Mouse (Mus musculus): ENCODE measurements around the gene Asb10.
"Not testable (repeated sequence)": the region's sequence is repeated elsewhere in the genome, so short reads cannot be mapped to it uniquely, and the experiment has no call there.

Gene Asb10

DNA sequence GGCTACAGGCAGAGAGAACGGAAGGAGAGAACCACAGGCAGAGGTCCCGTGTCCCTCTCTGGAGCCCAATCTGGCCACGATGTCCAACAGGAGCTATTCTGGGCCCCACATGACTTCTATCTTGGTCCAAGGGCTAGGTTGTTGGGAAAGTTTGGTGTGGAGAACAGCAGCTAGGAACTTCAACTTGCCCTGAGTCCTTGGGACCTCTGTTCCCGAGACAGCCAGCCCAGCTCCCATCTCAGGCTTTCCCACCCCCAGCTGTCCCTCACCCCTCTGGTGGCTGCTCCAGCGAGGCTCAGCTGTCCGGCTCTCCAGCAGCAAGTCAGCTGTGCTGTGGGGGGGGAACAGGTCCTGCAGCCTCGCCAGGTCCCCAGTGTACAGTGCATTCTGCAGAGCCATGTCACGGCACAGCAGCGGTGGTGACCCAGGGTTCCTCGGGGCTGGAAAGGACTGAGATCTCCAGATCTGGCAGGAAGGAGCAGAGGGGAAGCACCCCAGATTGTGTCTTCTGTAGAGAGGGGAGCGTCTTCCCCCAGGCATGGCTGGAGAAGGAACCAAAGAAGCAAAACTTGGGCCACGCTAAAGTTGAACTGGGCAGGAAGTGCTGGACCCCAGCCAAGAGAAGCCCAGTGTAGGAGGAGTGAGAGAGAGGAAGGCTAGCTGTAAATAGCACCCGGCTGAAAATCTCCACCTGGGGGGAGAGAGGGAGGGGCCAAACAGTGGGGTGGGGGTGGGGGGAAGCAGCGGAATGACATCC is at the start of gene Asb10:
TSS of gene Asb10 (minus strand) at position 592 of the 757 bp plus-strand sequence.
- no peak for DNase-seq (ENCODE audit: extremely low spot score, low read depth, low spot score)

GRCm38 (mm10) chr5:24589511-24590500 is 49.0 kb upstream of the Asb10 start:
- no peak for DNase-seq (ENCODE audit: extremely low spot score, low read depth, low spot score)

DNA sequence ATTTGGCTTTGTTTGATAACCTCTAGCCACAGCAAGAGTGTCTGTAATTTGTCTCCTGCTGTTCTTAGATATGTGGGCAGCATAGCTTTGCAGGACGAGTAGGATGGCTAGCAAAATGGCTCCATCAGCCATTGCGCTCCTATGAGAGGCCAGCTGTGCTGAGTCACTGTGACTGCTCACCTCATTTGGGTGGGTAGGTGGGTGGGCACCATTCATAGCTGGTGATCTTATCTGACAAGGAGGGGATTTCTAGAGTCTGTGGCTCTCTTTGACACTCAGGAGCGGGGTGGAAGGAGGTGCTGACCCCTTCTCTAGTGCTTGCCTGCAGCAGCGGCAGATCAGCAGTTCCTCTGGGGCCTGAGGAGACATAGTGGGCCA is 46.4 kb upstream of the Asb10 start:
- no peak for DNase-seq (ENCODE audit: extremely low spot score, low read depth, low spot score)

- peak; percentile 39 for DNase-seq (ENCODE audit: extremely low spot score, low read depth, low spot score)
These were observed 45.9 kb upstream of the Asb10 start, which contains the start of gene Chpf2 for GRCm38 (mm10) chr5:24586547-24587199. TSS of gene Chpf2 (plus strand) at chr5:24586741.

GRCm38 (mm10) chr5:24586106-24586505 is 45.3 kb upstream of the Asb10 start:
- DNase-seq (ENCODE audit: extremely low spot score, low read depth, low spot score): no peak

- DNase-seq (ENCODE audit: extremely low spot score, low read depth, low spot score): no peak
These were observed 37.6 kb upstream of the Asb10 start for GRCm38 (mm10) chr5:24578109-24578963.

GRCm38 (mm10) chr5:24577183-24577929 is 36.6 kb upstream of the Asb10 start, which contains the start of gene Abcf2:
TSS of gene Abcf2 (minus strand) at chr5:24577467.
- peak; percentile 100 for DNase-seq (ENCODE audit: extremely low spot score, low read depth, low spot score)

- DNase-seq (ENCODE audit: extremely low spot score, low read depth, low spot score): no peak
These were observed 36.0 kb upstream of the Asb10 start for GRCm38 (mm10) chr5:24576801-24577182.

GRCm38 (mm10) chr5:24575948-24576347 is 35.2 kb upstream of the Asb10 start:
- no peak for DNase-seq (ENCODE audit: extremely low spot score, low read depth, low spot score)

GRCm38 (mm10) chr5:24556709-24557108 is 15.9 kb upstream of the Asb10 start, which contains the start of gene 4931409K22Rik:
TSS of gene 4931409K22Rik (minus strand) at chr5:24556809.
- DNase-seq (ENCODE audit: extremely low spot score, low read depth, low spot score): no peak

GRCm38 (mm10) chr5:24555335-24555734 is 14.6 kb upstream of the Asb10 start:
- not testable (repeated sequence) for DNase-seq (ENCODE audit: extremely low spot score, low read depth, low spot score)

DNA sequence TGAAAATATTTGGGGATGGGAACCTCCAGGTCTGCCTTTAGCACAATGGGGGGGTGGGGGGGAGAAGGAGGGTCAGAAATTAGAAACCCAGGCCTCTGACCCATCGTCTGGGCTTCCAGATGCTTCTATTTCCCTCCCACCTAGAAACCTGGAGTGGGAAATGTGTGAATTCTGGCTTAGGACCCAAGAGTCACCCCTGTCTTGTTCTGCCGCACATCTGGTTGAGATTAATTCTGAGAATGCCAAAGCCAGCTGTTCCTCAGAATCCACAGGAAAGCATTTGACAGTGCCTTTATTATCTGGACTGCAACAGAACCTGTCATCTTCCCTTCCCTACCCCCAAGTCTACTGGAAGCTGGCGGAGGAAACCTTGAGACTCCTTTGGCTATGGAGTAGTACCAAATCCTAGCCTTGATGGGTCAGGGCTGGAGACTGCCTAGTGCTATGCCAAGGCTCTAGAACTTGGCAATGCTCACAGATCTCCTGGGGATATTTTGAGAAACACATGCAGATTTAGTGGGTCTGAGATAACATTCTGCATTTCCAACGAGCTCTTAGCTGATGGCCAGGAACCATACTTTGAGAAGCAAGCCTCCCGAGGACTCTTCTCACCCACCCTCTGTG is 13.0 kb upstream of the Asb10 start:
- DNase-seq (ENCODE audit: extremely low spot score, low read depth, low spot score): no peak

- DNase-seq (ENCODE audit: extremely low spot score, low read depth, low spot score): no peak
These were observed 10.5 kb upstream of the Asb10 start for GRCm38 (mm10) chr5:24551317-24551688.

DNA sequence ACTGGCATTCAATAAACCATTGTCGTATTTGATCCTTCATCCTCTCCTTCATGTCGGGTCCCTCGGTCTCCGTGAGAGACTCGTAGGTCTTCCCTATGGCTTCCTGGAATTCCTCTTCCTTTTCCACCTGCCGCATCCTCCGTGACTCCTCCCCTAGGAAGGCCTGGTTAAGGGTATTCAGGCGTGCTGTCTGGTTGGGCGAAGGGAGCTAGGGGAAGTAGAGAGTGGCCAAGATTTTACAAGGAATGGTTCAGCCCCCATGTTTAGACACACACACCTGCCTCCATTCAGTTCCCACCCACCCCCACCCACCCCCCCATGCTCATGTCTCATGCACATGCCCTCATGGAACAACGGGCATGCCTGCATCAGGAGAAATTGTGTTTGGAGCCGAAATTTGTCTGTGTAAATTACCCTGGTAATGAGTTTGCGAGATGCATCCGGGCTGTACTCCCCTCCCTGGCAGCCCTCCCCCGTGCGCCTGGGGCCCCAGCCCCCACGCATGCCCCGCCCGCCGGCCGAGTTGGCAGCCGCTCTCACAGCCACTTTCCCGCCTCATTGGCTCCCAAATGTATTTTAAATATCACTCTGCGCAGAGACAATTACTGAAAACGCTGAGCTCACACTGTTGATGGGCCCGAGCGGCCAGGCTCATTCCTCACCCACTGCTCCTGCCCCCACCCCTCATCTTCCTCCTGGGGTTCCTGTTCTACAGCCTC is 10.0 kb upstream of the Asb10 start:
- no peak for DNase-seq (ENCODE audit: extremely low spot score, low read depth, low spot score)

DNA sequence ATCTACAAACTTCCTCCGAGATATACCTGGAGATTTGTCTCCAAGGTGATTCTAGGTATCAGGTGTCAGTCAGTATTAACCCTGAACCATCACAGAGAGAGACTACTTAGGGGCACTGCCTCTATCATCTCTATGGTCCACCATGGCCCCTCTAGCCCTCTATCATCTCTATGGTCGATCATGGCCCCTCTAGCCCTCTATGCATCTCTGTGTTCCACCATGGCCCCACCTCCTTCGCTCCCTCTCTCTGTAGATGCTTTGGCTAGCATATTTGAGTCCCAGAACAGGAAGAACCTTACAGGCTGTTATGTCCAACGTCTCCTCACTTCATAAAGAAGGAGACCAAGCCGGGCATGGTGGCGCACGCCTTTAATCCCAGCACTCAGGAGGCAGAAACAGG is 1.9 kb upstream of the Asb10 start:
- no peak for DNase-seq (ENCODE audit: extremely low spot score, low read depth, low spot score)

DNA sequence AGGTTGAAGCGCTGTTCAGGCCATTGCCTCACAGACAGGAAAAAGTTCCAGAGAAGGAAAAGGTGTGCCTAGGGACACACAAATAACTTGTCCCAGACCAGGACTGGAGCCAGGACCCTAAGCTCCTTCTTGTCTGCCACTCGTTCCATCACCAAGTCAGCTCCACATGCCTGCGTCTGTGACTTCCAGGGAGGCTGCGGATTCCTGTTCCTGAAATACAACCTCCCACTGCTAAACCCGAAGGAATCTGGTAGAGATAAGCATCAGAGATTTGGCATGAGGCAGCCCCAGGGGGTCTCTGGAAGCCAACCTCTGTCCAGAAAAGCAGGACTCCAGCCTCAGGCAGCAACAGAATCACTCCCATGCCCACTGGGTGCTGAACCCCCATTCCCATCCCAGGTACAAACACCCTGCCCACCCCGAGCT is 379 bp upstream of the Asb10 start:
- no peak for DNase-seq (ENCODE audit: extremely low spot score, low read depth, low spot score)

DNA sequence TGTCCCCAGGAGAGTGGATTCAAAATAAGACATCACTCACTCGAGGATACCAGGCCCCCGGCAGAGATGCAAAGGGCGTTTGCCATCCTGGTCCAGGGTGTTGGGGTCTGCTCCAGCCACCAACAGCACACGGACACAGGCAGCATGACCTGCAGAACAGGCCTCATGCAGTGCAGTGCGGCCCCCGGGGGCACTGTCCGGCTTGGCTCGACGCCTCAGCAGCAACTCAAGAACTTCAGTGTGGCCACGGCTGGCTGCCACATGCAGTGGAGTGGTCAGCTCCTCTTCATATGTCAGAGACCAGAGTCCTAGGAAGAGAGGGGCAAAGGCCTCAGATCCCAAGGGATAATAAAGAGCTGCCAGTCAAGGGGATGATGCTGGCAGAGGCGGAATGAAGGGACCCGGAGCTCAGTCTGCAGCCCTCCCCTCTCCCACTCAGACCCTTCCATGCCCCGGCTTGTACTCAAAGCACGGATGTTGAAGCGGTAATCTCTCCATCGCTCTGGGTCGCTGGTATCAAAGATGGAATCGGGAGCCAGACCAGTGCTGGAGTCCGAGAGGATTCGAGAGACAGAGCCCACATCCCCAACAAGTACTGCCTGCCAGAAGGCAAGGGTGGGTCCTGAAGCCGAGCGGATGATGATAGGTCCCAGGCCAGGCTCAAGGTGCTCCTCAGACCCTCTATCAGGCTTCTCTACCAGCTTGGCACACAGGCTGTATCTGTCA is 1.0 kb downstream of the Asb10 start:
- no peak for DNase-seq (ENCODE audit: extremely low spot score, low read depth, low spot score)

DNA sequence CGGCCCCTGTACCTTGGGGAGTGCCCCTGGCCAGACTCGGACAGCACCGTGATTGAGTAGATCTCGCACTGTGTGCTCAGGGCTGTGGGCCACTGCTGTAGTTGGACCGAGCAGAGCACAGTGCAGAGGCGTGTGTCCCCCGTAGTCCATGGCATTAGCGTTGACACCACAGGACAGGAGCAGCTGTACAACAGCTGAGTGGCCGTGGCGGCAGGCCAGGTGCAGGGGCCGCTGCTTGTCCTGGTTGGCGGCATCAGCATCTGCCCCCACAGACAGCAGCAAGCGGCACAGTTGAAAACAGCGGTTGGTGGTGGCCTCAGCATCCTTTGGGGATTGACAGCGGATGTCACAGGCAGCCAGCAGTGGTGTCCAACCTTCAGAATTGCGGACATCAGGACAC is 3.2 kb downstream of the Asb10 start:
- DNase-seq (ENCODE audit: extremely low spot score, low read depth, low spot score): no peak

Measured in hindlimb bud, embryonic 11.5 days (tissue).